Mouse (Mus musculus) thymus, postnatal 4 days (tissue): ENCODE data around the gene Ythdc1.
"Not testable (repeated sequence)": the region's sequence is repeated elsewhere in the genome, so short reads cannot be mapped to it uniquely, and the experiment has no call there.

Experiments
- DNase-seq: peaks from one replicate; pipeline ENCODE4 v3.0.0; 2021

Ythdc1 gene

DNA sequence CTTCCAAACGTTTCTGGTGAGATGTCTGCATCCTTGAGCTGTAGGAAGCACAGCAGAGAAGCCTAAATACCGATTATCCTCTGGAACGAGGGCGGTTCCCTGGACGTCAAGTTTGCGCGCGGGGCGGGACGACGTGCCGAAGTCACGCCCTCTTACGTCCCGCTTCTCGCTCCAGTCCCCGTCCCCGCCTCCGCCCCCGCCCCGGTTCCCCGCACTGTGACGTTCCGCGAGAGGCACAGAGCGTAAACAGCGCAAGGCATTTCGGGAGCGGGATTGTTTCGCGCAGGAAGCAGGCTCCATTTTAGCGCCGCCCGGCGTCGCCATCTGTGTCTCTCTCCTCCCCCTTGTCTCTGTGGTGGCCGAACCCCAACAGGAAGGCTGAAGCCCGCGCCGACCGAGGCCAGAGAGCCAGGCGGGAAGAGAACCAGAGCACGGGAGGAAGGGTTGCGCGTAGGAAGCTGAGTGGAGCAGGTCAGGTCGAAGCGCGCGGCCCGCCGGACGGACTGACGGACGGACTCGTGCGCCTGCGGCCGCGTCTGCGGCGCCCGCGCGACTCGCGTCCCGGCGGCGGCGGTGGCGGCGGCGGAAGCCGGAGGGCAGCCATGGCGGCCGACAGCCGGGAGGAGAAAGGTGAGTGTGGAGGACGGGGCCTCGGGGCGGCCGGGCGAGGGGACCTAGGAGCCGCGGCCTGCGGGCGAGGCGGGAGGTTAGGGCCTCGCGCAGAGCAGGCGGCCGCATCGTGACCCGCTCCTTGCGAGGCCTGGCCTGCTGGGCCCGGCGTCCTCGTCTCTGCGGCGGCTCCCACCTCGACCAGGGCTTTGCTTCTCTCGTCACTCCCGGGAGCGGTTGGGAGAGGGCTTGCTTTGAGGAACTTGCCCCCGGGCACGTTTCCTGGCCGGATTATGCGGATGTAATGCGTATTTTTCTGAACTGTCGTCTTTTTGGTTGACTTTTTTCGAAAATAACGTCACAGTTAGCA is at the start of gene Ythdc1:
Ythdc1 (plus strand) TSS at position 260 of the 979 bp plus-strand sequence.
- peak; percentile 93 for DNase-seq

DNA sequence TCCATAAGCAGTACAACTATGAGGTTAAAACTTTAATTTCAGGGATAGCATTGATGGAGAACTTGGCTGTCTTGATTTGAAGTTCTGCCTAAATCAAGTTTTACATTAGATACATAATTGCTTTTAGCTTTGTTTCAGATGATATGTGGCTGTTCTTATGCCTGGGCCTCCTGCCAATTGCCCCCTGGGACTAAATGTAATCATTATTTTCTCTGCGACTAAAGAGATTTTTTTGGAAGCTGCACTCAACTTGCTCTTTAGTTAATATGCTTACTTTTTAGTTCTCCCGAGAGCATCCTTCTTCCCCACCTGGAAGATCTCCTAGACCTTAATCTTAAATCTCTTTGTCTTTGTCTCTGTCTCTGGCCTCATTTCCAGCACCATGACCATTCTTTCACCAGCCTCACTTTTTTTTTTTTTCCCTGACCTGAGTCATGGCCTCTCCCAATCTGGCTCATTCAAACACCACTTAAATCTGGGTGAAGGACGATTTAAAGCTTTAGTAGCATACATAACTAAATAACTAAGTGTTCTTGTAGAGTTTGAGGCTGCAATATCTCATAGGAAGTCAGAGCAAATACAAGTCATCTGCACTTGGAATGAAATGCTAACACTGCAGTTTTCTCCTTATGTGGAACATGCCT is 34.9 kb upstream of the Ythdc1 start:
- no peak for DNase-seq

DNA sequence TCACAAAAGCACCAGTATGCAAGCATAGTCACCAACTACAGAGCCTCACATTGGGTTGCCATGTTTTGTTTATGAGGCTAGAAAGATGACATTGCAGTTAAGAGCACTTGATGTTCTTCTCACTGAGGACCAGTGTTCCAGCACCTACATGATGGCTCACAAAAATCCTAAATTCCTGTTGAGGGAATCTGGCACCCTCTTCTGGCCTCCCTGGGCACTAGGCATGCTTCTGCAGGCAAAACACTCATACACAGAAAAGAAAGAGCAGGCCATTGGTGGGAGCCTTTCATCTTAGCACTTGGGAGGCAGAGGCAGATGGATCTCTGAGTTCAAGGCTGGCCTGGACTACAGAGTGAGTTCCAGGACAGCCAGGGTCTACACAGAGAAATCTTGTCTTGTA is 33.0 kb upstream of the Ythdc1 start:
- DNase-seq: no peak

DNA sequence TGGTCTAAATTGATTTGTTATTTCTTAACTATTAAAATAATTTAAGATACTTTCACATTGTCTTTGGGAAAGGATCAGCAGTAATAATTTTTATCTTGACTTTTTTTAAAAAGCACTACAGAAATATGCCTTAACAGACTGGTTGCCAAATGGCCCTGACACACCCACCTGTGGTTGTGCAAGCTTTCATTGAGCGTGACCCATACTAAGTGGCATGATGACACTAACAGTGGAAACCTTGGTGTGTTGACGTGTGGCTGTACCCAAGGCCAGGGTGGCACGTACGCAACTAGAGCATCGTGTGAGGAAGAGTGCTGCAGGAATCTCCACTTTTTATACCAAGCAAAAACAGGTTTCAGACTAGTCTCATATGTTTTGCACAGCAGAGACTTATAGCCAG is 27.1 kb upstream of the Ythdc1 start:
- no peak for DNase-seq

DNA sequence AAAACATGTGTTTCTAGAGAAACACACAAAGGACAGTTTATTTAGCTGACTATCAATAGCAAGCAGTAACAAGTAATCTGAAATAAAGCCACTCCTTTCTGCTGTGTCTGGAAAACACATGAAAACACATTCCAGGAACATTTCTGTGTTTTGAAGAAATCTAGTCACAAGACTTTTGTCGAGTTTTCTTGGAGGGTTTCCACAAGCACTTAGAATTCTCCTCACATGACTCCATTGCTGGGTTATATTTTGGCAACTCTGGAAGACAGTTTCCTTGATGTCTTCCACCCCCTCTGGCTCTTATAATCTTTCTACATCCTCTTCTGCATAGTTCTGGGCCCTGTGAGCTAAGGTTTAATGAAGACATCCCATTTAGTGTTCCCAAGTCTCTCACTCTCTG is 25.6 kb upstream of the Ythdc1 start:
- no peak for DNase-seq

DNA sequence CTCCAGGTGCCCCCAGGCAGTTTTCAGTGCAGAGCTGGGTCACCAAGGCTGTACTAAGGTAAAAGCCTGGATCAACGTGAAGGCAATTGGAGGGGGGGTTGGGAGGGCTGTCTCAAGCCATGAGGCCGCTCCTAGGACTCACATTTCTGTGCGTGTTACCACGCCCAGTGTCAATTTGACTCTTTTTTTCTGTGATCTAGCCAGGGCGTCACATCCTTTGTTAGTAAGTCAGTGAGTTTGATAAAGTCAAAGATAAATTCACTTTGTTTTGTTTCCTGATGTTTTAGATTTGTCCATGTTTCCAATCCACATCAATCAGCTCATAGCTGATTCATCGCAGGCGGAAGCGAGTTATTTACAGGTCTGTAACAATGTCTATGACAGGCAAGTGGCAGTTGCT is 21.0 kb upstream of the Ythdc1 start:
- DNase-seq: no peak

DNA sequence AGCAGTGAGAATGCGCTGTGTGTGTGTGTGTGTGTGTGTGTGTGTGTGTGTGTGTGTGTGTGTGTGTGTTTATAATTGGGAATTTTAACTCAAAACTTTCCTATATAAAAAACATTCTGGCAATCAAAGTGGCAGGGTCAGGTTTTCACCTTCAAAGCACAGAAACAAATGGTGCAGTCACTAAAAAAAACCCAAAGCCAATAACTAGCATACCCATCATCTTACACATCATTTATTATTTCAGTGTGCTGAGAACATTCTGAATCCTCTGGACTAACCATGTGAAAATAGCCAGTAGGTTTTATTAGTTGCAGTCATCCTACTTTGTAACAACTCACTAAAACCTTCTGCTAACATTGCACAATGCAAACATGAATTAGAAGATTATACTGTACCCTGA is 19.8 kb upstream of the Ythdc1 start:
- DNase-seq: no peak

DNA sequence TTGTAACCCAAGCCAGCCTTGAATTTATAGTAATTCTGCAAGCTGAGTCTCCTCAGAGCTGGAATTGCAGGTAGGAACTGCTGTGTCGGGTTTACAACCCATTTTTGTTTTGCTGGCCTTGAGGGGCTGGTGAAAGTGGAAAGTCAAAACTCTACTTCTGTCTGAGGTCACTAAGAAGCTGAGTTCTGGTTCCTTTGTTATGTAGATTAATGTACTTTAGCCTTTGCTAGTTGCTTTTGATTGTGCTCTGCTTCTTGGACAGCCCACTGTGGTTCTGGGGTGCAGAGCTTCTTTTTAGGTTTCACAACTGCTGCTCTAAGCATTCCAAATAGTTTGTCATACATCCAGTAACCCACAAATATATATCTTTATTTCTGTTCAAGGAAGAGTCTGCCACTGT is 17.2 kb upstream of the Ythdc1 start:
- DNase-seq: no peak

DNA sequence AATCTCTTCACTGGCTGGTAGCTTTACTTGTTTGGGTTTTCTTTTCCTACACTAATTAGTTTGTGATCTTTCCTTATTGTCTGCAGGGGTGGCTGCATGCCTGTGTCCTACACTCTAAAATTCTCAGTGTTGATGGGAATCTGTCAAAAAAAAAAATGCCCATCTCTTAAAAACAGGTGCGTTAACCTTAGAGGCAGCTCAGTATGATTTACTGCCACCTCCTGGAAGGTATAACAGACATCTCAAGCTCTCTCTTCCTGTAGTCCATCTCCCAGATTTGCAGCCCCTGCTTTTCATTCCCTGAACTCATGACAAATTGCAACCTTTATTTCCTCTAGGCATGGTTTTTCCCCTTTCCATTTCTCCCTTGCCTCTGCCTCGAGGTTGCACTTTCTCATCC is 14.1 kb upstream of the Ythdc1 start:
- DNase-seq: no peak

DNA sequence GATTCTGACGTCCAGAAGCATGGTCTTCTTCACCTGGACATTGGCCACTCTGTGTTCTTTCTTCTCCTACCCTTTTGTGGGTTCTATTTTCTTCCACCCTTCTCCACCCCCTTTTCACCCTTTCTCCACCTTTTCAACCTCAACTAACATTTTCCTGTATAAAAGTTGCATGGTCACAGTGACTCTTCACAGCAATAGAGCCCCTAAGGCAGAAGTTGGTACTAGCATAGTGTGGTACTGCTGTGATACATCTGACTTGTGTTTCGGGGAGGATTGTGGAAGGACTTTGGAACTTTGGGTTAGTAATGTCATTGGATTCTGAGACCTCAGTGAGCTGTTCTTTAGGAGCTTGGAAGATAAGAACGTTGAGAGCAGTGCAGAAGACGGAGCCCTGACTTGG is 11.8 kb upstream of the Ythdc1 start:
- no peak for DNase-seq

DNA sequence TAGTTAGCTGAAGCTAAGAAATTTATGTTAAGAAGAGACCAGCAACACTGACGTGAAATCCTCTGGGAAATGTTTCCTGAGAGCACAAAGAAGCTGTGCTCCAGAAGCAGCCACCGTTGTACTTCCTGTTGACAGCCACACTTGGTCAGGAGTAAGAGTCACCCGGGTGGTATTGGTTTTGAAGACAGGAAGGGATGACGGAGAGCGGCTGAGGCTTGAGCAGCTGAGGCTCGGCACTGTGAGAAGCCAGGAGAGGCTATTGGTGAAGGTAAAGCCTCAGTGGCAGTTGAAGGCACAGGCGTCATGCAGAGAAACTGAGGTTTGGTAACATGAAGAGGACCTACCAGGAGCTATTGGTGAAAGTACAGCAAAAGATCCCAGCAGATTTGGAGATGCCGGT is 11.2 kb upstream of the Ythdc1 start:
- DNase-seq: peak; percentile 9

DNA sequence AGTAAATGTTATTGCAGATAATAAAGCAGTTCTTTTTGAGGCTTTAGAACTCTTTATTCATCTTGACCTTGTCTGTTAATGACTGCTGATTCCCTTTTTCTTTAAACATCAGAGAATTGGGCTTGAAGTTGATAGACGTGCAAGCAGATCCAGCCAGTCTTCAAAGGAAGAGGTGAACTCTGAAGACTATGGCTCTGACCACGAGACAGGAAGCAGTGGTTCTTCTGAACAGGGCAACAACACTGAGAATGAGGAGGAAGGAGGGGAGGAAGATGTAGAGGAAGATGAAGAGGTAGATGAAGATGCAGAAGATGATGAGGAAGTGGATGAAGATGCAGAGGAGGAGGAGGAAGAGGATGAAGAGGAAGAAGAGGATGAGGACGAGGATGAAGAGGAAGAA is 12.8 kb downstream of the Ythdc1 start:
- DNase-seq: no peak

DNA sequence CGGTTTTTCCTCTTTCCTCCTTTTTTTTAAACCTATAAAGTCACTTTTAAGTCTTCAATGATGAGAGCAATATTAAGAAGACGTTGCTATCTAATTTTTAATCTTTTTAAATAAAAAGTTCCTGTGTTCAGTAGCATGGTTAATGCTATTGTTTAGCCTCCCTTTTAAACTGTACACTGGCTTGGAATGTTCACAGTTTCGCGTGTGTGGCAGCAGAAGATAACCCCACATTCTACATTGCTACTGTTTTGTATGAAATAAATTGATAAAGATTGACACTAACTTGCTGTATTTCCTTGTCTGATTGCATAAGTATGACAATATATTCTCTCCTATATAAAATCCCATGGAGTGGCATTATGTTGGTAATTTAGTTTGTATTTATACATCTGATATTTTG is 32.4 kb downstream of the Ythdc1 start:
- DNase-seq: not testable (repeated sequence)

DNA sequence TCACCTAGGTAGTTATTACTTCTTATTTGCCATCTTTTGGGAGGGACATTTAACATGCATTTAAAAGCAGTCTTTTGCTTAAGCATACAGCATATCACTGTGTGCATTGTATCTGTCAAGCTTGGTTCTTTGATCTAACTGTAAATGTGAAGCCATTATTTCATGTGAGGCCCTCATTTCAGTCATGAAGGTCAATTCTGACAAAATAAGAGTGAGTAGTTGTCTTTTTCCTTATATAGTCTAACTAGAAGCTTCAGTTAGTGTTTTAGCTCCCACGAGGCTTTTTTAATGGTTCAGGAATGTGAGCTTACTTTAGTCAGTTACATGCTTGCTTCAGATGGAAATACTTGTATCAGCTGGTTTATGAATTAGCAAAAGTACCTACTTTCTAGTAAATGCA is 34.1 kb downstream of the Ythdc1 start:
- no peak for DNase-seq

DNA sequence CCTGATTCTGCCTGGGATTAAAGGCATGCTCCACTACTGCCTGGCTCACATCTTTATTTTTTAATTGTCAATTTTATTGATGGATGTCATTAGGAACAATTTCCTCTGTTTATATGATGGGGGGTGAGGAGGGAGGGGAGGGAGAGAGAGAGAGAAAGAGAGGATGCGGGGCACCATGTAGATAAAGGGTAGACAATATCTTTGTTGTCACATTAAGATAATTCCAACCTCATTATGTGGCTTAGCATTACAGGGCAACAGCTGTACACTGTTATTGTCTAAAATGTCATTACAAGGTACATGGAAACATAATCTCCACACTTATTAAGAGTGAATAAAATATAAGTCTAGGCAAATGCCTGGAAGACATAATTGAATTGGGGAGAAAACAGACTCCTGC is 35.5 kb downstream of the Ythdc1 start:
- DNase-seq: no peak

DNA sequence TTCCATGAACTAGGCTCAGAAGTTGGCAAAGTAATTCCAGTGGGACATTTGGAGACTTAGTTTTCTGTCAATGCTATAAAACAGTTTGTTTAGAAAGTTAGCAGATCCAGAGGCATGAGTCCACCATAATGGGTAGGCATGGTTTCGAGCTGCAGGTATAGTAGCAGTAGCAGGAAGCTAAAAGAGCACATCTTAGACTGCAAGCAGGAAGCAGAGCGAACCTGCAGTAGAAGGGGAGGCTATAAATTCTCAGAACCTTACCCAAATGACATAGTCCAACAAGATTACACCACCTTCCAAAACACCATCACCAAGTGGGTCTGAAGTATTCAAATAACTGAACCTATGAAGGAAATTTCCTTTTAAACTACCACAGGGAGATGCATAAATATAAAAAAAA is 36.2 kb downstream of the Ythdc1 start:
- DNase-seq: no peak

DNA sequence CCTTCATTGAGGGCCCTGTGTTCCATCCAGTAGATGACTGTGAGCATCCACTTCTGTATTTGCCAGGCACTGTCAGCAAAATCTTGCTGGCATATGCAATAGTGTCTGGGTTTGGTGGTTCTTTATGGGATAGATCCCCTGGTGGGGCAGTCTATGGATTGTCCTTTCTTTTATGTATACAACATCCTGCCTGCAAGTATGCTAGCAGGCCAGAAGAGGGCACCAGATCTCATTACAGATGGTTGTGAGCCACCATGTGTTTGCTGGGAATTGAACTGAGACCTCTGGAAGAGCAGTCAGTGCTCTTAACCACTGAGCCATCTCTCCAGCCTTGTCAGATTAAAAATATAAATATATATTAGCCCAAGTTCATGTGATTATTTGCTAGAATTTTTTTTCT is 37.2 kb downstream of the Ythdc1 start:
- DNase-seq: not testable (repeated sequence)

DNA sequence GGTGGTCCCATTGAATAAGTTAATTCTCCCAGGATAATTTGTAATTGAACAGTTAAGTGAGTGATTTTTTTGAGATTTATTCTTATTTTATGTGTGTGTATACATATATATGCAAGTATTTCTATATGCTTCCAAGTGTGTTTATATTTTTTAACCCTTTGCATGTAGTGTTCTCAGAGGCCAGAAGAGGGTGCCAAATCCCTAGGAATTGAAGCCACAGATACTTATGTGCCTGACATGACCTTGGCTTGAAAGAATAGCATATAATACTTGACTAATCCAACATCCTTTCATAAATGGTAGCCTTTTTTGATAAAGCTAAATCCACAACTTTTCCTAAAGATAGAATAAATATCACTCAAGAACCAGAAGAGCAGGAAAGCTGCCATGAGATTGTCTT is 46.1 kb downstream of the Ythdc1 start:
- peak; percentile 18 for DNase-seq

DNA sequence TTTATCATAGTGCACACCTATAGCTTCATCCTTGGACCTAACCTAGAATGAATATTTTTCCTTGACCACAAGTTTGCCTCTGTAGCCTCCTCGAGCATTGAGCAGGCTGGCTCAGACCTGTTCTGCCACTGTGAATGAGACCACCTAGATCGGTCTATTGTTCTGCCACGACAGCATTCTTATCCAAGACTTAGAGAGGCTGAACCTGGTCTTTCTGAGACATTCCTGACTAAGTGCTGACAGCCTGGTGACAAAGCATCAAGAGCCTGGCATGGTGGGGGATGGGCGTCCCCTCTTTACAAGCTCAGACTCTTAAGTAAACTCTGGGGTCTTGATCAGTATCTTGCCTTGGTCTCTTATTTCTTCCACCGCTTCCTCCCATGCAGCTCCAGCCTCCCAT is 47.6 kb downstream of the Ythdc1 start:
- no peak for DNase-seq

DNA sequence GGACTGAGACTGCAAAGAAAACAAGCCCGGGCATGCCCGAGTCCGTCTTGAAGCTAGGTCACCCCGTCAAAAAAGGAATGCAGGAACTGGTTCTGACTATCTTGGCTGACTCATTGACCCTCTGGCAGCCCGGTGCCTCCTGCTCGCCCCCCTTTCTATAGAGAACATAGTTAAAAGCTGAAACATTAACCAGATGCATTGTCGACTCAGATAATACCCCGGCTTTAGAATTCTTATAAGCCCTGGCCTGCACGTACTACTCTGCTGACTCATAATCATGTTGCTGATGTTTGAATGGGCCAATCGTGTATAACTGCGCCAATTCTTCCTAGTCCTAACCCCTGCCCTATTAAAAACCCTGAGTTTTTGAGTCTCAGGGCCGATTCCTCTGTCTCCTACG is 52.5 kb downstream of the Ythdc1 start:
- DNase-seq: not testable (repeated sequence)

DNA sequence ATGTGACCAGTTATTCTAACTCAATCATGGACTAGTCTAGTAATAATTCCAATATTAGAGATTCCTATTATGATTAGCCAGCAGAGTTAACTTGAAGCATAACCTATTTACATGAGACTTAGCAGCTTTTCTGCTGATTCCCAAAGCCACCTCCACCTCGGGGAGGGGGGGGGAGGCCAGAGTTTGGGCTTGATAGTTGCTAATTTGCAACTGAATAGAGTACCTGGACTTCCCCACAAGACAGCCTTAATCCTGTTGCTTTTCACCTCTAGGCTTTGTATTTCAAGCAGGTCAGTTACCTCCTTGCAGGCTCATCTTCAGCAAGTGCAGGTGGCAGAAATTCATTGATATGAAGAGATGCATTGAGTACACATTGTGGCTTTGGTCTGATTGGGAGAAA is 53.7 kb downstream of the Ythdc1 start:
- no peak for DNase-seq

DNA sequence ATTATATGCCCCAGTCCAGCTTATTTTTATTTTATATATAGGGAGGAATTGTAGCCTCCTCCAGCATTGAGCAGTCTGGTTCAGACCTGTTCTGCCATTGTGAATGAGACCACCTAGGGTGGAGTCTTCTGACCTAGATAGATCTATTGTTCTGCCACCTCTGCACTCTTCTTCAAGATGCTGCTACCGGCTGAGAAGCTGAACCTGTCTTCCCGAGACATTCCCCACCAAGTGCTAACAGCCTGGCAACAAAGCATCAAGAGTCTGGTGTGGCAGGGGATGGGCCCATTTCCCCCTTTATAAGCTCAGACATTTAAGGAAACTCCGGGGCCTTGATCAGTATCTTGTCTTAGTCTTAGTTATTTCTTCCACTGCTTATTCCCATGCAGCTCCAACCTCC is 54.3 kb downstream of the Ythdc1 start:
- no peak for DNase-seq

DNA sequence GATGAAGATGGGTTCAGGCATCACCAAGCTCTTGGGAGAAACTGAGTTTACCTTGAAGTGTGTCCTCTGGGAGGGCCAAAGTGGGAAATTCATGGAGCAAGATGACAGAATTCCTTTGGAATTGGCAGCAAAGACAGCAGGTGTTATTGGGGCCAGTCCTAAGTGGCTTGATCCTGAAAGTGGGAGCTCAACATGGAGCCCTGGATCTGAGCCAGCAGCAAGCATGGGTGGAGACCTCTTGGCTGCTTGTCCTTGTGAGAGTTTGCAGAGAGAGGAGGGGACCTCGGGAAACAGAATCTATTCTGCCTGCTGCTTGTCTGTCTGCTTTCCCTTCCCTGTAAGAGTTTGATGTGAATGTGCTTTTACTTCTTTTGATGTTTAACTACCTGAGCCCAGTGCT is 67.9 kb downstream of the Ythdc1 start:
- no peak for DNase-seq
